Mouse (Mus musculus): ENCODE results near the gene Dusp3.

DNA sequence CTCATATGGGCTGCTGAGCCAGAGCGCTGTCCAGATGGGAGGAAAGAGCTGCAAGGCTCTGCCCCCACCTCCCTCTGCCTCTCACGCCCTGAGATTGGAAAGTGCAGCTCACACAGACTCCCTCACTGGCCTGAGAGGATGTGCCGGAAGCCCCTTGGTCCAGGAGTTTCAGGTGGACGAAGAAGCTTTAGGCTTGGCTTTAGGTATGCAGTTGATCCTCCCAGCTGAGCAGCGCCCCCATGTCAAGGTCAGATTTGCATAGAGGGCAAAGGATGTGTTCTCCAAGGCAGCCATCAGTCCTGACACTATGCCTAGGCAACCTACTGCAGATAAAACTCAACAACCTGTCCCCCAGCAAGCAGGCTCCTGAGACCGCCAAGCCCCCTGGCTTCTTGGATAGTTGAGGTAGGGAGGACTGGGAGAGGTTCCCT lies 3.8 kb downstream of the Dusp3 start:
- no peak for TF ChIP-seq CTCF (IDR thresholded peaks at IDR 0.05; ENCODE audit: low read depth)
- no peak for TF ChIP-seq EP300 (IDR thresholded peaks at IDR 0.05; ENCODE audit: low read depth)

Data from heart, postnatal 0 days (tissue).